Mouse (Mus musculus): ENCODE results near the gene E130309D02Rik.

E130309D02Rik gene

GRCm38 (mm10) chr5:143309916-143310315, 5.2 kb downstream of the E130309D02Rik start:
- no peak for DNase-seq (ENCODE audit: extremely low spot score)

GRCm38 (mm10) chr5:143308825-143309224, 6.3 kb downstream of the E130309D02Rik start:
- DNase-seq (ENCODE audit: extremely low spot score), result no peak

- no peak for DNase-seq (ENCODE audit: extremely low spot score)
These were observed 10.9 kb downstream of the E130309D02Rik start for GRCm38 (mm10) chr5:143304251-143304650.

- DNase-seq (ENCODE audit: extremely low spot score), result no peak
These were observed 13.9 kb downstream of the E130309D02Rik start for GRCm38 (mm10) chr5:143301296-143301695.

GRCm38 (mm10) chr5:143299686-143300085, 15.5 kb downstream of the E130309D02Rik start:
- peak; percentile 47 for DNase-seq (ENCODE audit: extremely low spot score)

- no peak for DNase-seq (ENCODE audit: extremely low spot score)
These were observed 16.8 kb downstream of the E130309D02Rik start for GRCm38 (mm10) chr5:143298391-143298790.

GRCm38 (mm10) chr5:143297986-143298385, 17.2 kb downstream of the E130309D02Rik start:
- no peak for DNase-seq (ENCODE audit: extremely low spot score)

- DNase-seq (ENCODE audit: extremely low spot score), result no peak
These were observed 19.8 kb downstream of the E130309D02Rik start for GRCm38 (mm10) chr5:143295330-143295729.

- no peak for DNase-seq (ENCODE audit: extremely low spot score)
These were observed 20.3 kb downstream of the E130309D02Rik start for GRCm38 (mm10) chr5:143294862-143295261.

- DNase-seq (ENCODE audit: extremely low spot score), result no peak
These were observed 21.8 kb downstream of the E130309D02Rik start, which contains the start of gene Zfp853 for GRCm38 (mm10) chr5:143293404-143293803. Gene Zfp853, minus strand, starts transcription at chr5:143293623.

GRCm38 (mm10) chr5:143292879-143293278, 22.3 kb downstream of the E130309D02Rik start:
- no peak for DNase-seq (ENCODE audit: extremely low spot score)

GRCm38 (mm10) chr5:143289299-143289698, 25.9 kb downstream of the E130309D02Rik start:
- DNase-seq (ENCODE audit: extremely low spot score), result no peak

- DNase-seq (ENCODE audit: extremely low spot score), result no peak
These were observed 26.7 kb downstream of the E130309D02Rik start for GRCm38 (mm10) chr5:143288378-143288911.

GRCm38 (mm10) chr5:143287774-143288328, 27.3 kb downstream of the E130309D02Rik start:
- peak; percentile 44 for DNase-seq (ENCODE audit: extremely low spot score)

- no peak for DNase-seq (ENCODE audit: extremely low spot score)
These were observed 30.4 kb downstream of the E130309D02Rik start for GRCm38 (mm10) chr5:143284762-143285161.

GRCm38 (mm10) chr5:143279247-143279646, 35.9 kb downstream of the E130309D02Rik start:
- DNase-seq (ENCODE audit: extremely low spot score), result no peak

GRCm38 (mm10) chr5:143275761-143276160, 39.4 kb downstream of the E130309D02Rik start:
- no peak for DNase-seq (ENCODE audit: extremely low spot score)

GRCm38 (mm10) chr5:143272540-143273330, 42.4 kb downstream of the E130309D02Rik start:
- no peak for DNase-seq (ENCODE audit: extremely low spot score)

- no peak for DNase-seq (ENCODE audit: extremely low spot score)
These were observed 43.1 kb downstream of the E130309D02Rik start for GRCm38 (mm10) chr5:143272108-143272507.

GRCm38 (mm10) chr5:143271642-143272041, 43.5 kb downstream of the E130309D02Rik start:
- DNase-seq (ENCODE audit: extremely low spot score), result no peak

- no peak for DNase-seq (ENCODE audit: extremely low spot score)
These were observed 45.0 kb downstream of the E130309D02Rik start for GRCm38 (mm10) chr5:143270151-143270519.

GRCm38 (mm10) chr5:143269363-143270150, 45.6 kb downstream of the E130309D02Rik start, which contains the start of gene Zfp316:
Gene Zfp316, minus strand, starts transcription at chr5:143270022.
- DNase-seq (ENCODE audit: extremely low spot score), result peak; percentile 65
